Mouse (Mus musculus) megakaryocyte-erythroid progenitor cell, adult 5-6 weeks (primary cell): ENCODE data around the gene Egfl8. TPM values are rescaled to one million over a fixed set of nuclear protein-coding genes. Genes with fewer than 3 reads are reported as not detected.

Experiments used
- ATAC-seq: replicated peaks from 2 replicates; pipeline ENCODE4 v1.8.0; 2016; ENCODE audit warnings: mild to moderate bottlenecking, inconsistent platforms; ENCODE audit not compliant: severe bottlenecking, poor library complexity, low FRiP score, low TSS enrichment
- total RNA-seq, 2 experiments: library from RNA; stranded (forward) in 1 of 2; stranded (reverse) in 1 of 2; fragments of 200-1000, 215-1000 nt in 1 of 2; fragments of >200 nt in 1 of 2; fragmentation: Nextera tagmentation in 1 of 2; gene quantifications; 2 replicates each; pipeline ENCODE4 v1.2.3; 2014 to 2017

The Egfl8 gene
- total RNA-seq, 2 experiments from 2014 or later, result 2.1 TPM; not detected in 1

DNA sequence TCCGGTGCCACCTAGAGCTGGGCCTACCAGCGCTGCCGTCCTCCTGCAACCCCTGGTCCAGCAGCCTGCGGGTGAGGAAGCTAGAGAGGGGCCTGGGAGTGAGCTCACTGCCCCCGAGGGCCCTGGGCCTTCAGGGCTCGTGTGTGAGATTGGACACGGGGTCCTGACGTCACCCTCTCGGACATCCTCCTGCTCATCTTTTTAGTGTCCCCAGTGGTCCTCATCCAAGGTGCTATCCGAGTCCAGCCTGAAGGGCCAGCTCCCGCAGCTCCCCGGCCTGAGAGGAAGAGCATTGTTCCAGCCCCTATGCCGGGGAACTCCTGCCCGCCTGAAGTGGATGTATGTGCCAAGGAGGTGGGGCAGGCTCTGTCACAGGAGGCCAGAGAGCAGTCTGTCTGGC, 35.0 kb upstream of the Egfl8 start:
- ATAC-seq, result no peak

DNA sequence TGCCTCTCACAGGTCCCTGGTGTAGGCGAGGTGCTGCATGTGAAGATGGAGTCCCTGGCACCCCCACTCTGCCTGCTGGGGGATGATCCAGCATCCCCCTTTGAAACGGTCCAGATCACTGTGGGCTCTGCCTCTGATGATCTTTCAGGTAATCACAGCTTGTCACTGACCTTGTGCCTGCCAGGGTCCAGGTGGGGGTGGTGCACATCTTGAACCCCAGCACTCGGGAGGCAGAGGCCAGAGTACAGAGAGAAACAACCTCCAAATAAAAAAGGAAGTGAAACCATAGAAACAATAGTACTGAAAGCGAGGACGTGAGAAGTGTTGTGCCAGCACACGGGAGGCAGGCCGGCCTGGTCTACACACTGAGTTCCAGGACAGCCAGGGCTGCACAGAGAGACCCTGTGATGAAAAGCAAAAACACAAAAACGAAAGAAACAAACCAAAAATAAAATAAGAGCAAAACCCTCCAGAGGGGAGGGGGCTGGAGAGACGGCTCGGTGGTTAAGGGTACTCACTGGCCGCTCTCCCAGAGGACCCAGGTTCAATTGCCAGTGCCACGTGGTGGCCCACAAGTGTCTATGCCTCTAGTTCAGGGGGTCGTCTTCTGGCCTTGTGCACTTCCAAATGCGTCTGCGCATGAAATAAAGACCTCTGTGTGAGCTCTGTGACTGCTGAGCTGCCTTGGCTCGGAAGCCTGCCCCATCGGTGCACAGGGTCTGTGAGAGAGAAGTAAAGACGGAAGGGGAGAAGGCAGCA, 33.5 kb upstream of the Egfl8 start:
- no peak for ATAC-seq

DNA sequence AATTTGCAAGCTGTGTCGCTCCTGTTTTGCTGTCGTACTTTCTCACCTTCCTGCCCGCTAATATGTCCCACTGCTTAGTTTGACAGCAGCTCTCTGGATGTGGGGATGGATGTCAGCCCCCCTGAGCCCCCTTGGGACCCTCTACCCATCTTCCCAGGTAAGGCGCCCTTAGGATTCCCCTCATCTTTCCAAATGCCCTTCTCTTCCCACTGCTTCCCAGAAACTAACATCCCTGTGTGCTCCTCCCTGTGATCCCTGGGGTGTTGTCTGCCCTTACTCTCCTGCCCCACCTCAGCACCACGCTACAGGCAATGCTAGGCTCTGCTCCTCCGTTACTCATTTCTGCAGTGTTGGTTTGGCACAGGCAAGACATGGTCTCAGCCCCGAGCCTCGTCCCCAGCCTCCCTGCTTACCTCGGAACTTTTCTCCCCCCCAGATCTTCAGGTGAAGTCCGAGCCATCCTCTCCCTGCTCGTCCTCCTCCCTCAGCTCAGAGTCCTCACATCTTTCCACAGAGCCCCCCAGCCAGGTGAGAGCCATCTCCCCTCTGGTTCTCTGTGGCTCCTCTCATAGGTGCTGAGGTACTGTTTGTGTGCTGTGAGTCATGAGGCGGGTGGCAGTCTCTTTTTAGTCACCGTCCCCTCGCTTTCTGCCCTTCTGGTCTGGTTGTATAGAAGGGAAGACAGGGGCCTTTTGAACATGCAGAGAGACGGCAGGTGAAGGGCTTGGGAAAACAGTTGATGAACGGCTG, 32.5 kb upstream of the Egfl8 start:
- no peak for ATAC-seq

DNA sequence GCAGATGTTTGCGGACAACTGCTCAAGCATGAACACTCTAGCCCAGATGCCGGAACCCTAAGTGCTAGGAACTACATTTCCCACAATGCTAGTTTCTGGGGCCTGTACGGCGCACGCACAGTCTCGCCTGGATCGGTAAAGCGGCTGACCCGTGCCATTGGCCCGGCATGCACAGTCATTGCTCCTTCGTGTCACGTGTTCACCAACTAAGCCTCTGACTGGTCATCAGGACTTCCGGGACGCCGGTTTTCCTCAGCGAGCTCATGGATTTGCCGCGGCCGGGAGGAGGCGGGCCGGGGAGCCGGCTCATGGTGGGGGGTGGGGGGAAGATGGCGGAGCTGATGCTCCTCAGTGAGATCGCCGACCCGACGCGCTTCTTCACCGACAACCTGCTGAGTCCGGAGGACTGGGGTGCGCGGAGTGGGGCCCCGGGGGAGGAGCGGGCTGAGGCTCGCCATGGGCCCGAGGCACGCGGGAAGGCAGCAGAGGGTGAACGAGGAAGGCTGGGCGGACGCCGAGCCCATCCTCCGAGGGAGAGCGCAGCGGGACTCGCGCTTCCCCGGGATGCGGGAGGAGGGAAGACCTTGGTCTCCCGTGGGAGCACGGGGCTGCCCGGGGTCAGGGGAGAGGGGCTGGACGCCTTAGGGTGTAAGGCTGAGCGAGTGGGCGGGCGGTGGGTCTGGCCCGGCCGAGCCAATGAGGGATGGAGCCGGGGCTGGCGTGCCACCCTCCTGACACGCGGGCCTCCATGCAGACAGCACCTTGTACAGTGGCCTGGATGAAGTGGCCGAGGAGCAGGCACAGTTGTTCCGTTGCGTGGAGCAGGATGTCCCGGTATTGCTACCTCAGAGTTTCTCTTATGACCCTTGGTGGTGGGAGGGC, 31.4 kb upstream of the Egfl8 start, which contains the start of gene Atf6b:
Gene Atf6b (plus strand): TSS at position 241 of the 882 bp plus-strand sequence.
- peak; percentile 92 for ATAC-seq

DNA sequence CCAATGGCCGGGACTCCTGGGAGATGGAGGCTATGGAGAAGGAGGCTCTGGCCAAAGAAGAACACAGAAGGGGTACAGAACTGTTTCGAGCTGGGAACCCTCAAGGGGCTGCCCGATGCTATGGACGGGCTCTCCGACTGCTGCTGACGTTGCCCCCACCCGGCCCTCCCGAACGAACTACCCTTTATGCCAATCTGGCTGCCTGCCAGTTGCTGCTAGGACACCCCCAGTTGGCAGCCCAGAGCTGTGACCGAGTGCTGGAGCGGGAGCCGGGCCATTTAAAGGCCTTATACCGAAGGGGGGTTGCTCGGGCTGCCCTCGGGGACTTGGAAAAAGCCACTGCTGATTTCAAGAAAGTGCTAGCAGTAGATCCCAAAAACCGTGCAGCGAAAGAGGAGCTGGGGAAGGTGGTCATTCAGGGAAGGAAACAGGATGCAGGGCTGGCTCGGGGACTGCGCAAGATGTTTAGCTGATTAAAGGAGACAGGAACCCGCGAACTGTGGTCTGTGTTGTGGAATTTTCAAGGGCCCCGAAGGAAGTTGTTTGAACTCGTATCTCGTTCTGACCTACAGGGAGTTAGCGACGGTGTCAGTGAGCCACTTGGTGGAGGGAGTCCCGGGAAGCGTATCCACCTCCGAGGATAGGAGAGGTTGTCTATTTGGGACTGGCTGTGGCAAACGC, 30.2 kb upstream of the Egfl8 start:
- ATAC-seq, result no peak

DNA sequence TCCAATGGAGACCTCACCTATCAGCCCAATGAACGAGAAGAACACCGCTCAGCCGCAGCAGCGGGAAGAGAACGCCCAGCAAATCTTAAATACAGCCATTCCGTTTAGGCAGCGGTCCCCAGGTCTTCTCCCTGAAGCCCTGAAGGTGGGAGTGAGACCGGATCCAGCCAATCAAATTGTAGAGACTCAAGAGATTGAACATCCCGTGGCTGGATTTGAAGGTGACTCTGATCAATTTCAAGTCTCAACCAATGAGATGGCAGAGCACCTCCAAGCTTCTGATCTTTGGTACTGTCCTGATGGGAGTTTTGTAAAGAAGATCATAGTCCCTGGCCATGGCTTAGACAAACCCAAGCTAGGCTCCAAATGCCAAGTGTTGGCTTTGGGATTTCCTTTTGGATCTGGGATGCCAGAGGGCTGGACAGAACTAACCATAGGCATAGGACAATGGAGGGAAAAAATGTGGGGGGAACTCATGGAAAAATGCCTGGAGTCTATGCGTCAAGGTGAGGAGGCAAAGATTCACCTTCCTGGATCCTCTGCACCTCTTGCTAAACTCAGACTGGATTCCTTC, 29.6 kb upstream of the Egfl8 start:
- no peak for ATAC-seq

DNA sequence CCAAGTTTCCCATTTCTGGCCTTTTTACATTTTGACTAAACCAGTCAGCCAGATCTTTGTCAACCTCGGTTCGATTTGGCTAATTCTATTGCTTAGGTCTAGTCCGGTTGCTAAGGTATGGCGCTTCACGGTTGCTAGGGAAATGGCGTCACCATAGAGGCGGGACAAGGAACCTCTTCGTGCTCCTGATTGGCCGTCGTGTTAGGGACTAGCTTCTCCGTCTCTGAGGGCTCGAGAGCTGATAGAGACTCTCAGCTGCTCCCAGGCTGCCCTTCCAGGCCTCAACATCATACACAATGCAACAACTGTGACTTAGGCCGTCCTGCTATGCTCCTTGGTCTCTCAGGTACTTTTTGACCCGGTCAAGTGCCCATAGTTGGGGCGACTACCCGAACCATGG, 28.8 kb upstream of the Egfl8 start, which contains the start of gene Fkbpl:
Gene Fkbpl (plus strand): TSS at position 157 of the 400 bp plus-strand sequence.
- ATAC-seq, result peak; percentile 86

DNA sequence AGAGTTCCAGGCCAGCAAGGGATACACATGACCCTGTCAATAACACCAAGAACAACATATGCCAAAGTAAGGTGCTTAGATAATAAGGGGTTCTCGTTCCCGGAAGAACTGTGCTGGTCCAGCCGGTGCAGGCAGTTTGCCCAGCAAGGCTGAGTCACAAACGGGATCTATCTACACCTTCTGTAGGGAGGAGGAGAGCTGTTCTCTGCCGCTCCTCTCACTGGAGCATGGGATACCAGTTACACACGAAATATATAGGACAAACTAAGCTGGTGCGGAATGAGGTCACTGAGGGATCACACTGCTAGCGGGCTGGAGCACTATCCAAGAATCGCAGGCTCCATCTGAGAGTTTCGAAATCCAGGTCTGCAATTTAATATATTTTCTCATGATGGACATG, 28.2 kb upstream of the Egfl8 start:
- no peak for ATAC-seq

DNA sequence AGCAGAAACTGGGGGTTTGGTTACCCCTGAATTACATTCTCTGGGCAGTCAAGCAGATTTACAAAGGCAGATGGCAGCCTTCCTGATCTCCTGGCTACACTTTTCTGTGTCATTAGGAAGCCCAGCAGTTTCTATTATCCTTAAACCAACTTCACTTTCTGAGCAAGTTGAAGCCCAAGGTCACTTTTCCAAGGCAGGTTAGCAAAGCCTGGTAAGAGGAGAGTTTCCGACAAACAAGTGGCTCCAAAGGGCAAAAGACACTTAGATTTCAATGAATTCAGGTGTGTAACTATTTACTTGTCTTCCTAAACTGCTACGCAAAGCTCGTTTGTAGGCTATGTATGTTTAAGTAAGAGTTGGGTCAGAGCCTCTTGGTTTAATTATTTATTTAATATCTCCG, 27.6 kb upstream of the Egfl8 start:
- no peak for ATAC-seq

DNA sequence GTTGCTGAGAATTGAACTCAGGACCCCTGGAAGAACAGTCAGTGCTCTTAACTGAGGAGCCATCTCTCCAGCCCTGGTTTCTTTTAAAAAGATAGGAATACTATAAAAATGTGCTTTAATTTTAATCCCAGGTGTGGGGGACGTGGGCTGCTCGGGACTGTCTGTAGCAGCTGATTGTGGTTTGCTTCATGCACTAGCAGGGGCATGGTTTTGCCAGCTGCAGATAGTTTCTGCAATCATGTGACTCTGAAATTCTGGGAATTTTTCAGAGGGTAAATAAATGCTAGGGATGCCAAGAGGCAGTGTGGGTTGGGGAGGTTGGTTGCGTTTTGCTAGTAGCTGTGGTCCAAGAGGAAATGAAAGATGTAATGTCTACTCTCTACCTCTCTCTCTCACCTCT, 26.2 kb upstream of the Egfl8 start:
- no peak for ATAC-seq

DNA sequence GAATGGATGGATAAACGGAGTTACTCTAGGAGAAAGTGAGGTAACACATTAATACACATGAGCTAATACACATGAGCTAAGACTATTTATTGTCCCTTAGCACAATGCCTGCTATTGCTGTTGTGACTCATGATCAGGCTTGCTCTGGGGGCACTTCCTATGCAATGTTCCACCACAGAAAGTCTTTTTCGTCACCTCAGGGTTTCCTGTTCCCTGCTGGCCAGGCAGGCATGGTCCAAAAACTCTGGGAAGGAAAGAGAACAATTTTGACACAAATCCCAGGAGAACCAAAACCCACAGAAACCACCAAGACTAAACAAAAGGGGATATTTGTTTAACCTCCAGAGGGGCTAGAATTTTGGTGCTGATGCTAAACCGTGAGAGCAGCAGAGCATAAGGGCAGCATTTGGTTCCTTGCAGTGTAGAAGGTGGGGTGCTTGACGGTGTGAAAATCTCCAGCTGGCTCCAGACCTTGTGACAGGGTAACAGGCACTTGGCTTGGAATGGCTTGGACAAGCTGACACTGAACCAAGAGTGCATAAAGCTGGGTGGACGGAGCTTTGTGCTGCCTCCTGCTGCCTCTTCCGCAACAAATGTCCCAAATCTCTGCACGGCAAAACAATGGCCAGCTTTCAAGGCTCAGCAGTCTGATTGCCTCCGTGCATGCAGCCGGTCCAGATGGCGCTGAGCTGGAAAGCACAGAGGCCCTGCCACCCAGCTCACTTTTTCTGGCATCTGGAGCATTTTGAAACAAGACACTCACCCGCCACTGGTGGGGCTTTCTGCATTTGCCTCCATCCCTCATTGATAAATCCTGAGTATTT, 25.2 kb upstream of the Egfl8 start:
- ATAC-seq, result no peak

DNA sequence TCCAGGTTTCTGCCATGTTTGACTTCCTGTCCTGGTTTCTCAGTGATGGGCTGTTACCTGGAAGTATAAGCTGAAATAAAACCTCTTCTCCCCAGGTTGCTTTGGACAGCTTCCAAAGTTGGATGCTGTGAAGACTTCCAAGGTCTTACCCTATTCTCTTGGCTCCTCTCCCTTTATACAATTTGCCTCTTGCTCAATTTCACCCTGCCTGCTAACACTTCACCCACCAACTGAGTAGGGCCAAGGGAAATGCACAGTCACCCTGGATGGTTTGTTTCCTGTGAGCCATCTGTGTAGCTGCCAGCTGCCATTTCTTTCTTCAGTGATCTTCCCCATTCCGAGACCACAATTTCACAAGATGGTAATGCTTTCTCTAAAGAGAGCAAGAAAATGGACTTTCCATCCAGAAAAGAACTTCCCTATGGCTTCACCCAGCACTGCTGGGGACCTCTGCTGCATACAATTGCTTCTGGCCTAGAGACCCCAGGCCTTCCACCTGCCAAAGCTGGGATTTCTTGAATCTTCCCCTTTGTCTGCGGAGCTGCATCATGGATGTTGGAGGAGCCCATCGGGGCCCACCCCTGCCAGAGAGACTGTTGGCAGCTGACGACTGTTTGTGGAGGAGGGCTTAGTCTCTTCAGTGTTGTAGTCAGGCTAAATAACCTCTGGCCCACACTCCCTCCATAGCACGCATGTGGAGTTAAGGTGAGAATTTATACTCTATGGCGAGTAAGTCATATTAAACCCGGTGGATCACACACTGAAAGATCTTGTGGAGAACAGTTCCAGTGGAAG, 23.9 kb upstream of the Egfl8 start:
- ATAC-seq, result no peak

DNA sequence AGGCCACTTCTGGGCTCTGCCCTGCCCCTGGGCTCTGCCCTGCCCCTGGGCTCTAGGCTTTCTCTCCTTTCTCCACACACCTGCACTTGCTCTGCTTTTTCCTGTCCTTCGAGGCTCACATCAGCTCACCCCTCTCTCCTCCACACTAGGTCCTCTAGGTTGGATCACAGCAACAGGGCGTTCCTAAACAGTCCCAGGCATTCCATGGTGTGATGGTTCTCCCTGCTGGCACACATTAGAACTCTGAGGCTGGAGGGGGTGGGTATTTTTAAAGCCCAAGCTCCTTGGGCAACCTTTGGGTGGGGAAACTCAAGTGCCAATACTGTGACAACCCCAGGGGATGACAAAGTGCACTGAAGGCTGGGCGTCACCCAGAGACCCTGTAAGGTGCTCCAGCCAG, 21.7 kb upstream of the Egfl8 start:
- ATAC-seq, result no peak

DNA sequence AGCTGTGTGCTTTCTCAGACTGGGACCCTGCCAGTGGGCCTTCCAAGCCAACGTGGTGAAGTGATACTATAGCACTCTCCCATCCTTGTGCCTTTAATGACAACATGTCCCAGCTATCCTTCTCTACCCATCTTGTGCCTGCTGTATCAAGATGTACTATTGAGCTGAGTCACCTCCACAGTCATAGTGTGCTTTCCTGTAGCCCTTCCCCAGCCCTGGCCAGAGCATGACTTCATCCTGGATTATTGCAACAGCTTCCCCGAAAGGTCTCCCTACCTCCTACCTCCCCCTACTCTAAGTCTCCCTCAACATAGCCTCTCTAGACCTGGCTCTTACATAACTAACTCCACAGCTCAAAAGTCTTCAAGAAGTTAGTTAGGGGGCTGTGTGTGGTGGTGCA, 19.9 kb upstream of the Egfl8 start:
- ATAC-seq, result no peak

DNA sequence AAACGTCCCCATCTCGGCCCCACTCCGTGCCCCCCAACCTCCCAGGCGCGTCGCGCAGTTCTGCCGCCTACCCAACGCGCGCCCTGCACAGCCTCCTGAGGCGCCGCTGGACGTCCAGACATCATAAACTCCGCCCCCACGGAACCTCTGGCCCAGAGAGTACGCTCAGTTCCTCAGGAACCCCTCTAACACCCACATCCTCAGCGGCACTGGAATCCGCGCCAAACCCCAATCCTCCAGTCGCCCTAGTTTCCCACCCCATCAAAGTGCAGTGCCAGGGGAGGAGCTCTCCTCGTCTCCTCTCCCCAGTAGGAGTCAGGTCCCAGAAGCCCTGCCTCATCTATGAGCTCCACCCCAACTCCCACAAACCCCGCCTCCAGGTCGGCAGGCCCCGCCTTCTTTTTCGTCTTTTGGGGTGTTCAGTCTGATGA, 16.5 kb upstream of the Egfl8 start:
- peak; percentile 91 for ATAC-seq

DNA sequence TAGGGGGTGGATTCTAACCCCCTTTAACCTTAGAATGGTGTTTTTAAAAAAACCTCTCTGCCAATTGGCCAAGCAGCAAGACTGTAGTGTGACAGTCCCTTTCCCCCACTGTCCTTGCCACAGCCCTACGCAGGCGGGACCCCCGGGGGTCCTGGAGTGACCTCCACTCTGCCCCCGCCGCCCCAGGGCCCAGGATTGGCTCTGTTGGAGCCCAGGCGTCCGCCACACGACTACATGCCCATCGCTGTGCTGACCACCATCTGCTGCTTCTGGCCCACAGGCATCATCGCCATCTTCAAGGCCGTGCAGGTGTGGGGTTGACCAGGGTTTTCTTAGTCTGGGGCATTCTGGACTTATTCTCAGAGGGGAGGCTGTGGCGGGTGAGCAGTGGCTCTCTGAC, 15.9 kb upstream of the Egfl8 start:
- no peak for ATAC-seq

DNA sequence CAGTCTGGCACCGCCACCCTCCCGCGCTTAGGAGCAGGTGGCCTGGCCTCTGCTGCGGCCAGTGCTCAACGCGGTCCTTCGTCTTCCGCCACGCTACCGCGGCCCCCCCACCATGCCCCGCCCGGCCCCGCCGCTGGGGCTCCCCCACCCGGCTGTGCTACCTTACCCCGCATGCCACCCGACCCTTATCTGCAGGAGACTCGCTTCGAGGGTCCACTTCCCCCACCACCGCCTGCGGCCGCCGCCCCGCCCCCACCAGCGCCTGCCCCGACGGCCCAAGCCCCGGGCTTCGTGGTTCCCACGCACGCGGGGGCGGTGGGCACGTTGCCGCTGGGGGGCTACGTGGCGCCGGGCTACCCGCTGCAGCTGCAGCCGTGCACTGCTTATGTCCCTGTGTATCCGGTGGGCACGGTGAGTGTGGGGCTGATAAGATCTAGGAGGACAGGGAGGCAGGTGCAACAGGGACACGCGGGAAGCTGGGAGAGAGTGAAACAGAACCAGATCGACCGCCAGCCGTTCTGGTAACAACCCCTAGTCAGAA, 15.1 kb upstream of the Egfl8 start:
- no peak for ATAC-seq
